Mouse (Mus musculus): Measurements from ENCODE around the gene Ccdc124. TPM values are rescaled to one million over a fixed set of nuclear protein-coding genes. Genes with fewer than 3 reads are reported as not detected.

The Ccdc124 gene
- 179 and 205 TPM in 2 replicates for polyA plus RNA-seq (2012)

GRCm38 (mm10) chr8:70873364-70873985, at the start of gene Ccdc124:
Gene Ccdc124 (minus strand): TSS chr8:70873935.
- TF ChIP-seq GATA1 (IDR thresholded peaks at IDR 0.05; ENCODE audit: low read length): no peak

DNA sequence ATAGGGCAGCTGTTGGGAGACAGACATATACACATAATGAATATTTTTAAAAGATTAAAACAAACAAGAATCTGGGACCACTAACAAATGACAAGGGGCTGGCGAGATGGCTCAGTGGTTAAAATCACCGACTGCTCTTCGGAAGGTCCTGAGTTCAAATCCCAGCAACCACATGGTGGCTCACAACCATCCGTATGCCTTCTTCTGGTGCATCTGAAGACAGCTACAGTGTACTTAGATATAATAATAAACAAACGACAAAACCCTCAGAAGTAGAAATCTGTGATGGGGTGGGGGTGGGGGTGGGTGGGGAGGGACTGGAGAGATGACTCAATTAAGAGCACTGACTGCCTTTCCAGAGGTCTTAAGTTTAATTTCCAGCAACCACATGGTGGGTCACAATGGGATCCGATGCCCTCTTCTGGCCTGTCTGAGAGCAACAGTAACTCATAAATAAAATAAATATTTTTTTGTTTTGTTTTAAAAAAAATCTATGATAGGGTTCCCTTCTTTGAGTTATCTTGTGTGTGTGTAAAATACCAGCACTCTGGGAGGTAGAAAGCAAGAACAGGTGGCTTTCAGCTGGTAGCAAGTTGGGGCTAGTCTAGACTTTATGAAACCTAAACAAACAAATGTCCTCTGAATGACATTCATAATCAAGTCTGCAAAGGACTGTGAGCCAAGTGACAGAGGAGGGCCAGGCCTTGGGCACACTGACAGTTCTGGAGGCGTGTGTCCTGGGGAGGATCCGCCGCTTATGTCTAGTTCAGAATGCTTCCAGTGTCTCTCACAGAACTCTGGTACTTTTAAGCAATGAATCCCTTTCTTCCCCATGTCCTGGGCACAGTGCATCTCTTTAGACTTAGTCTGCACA, 46.6 kb upstream of the Ccdc124 start:
- no peak for TF ChIP-seq GATA1 (IDR thresholded peaks at IDR 0.05; ENCODE audit: low read length)

DNA sequence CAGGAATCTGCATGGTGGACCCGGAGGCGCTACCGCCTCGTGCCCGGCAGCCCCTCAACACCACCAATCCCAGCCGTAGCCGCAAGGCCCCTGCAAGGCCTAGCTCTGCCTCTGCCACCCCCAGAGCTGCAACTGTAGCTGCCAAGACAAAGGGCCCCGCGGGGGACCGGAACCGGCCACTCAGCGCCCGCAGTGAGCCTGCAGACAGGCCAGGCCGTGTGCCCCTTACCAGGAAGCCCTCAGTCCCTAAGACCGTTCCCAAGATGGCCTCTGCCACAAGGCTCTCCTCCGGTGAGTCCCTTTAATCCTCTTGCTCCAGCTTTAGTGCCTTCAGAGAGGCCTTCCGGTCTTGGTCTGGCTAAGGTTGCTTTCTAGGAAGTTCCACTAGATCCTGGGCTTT, 41.0 kb upstream of the Ccdc124 start:
- no peak for TF ChIP-seq GATA1 (IDR thresholded peaks at IDR 0.05; ENCODE audit: low read length)

- no peak for TF ChIP-seq GATA1 (IDR thresholded peaks at IDR 0.05; ENCODE audit: low read length)
Measured at GRCm38 (mm10) chr8:70913523-70913922, 39.8 kb upstream of the Ccdc124 start.

GRCm38 (mm10) chr8:70912955-70913354, 39.2 kb upstream of the Ccdc124 start:
- TF ChIP-seq GATA1 (IDR thresholded peaks at IDR 0.05; ENCODE audit: low read length): no peak

DNA sequence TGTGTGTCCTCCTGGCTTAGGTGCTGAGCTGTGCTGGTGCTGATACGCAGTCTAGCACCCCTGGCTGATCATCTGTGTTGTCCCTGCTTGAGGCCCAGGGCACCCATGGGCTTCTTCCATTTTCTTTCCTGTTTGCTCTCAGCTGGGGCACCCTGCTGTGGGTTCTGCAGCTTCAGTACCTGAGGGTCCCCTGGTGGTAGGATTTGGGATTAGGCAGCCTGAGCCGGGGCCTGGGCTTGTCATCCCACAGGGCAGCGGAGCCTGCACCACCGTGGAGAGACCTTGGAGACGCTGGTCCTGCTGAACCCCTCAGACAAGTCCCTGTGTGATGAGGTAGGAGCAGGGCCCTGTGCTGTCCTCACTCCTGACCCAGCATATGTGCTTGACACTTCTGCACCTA, 37.9 kb upstream of the Ccdc124 start:
- no peak for TF ChIP-seq GATA1 (IDR thresholded peaks at IDR 0.05; ENCODE audit: low read length)

- no peak for TF ChIP-seq GATA1 (IDR thresholded peaks at IDR 0.05; ENCODE audit: low read length)
Measured at GRCm38 (mm10) chr8:70907518-70907917, 33.8 kb upstream of the Ccdc124 start.

DNA sequence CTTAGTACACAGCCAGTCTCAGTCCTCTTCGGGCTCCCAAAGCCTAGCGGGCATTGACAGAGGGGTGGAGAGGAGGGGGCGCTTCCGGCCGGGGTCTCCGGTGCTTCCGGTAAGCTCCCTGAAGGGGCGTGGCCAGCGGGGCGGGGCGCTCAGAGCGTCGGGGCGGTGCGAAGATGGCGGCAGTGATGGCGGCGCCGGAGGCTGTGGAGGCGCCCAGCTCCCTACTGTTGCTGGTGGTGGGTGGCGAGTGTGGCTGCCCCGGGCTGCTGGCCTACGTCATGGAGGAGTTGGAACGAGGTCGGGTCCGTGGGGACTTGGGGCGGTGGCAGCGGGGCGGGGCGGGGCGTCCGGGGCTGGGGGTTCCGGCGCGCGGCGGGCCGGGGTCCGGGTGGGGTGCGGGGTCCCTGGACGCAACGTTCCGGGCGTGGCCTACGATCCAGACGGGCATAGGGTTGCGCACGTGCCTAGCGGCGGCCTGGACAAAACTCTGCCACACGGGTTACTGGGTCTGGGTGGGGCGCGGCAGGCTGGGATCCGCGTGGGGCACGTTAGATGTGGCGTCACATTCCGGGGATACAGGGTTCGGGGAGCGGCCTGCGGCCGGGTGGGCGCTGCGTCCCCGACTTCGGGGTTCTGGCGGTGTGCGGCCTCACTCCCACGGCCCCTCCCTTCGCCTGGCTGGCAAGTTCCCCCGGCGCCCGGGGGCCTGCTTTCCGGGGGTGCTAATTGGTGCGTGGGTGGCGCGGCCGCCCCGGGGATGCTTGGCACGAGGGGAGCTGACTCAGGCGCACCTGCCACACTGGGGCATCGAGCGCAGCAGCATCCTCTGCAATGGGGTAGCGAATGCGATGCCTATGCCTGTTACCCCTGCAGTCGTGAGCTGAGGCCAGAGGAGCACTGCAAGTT, 32.3 kb upstream of the Ccdc124 start, which contains the start of gene Map1s:
TSS of gene Map1s (plus strand) at position 102 of the 906 bp plus-strand sequence.
- TF ChIP-seq GATA1 (IDR thresholded peaks at IDR 0.05; ENCODE audit: low read length): no peak

DNA sequence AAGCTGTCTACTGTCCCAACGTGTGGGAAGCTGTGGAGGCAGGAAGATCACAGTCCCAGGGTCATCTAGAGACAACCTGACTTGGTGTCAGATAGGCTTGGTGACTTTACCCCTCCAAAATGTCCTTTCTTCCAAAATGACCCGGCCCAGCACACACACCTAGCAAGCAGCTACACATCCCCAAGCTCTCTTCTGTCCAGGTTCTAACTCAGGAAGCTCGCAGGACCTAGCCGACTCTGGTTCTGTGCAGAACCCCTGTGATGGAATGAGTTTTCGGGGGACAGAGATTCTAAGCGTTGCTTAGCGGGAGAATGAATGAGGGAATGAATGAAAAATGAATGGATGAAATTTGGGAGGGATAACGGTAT, 31.7 kb upstream of the Ccdc124 start:
- no peak for TF ChIP-seq GATA1 (IDR thresholded peaks at IDR 0.05; ENCODE audit: low read length)

DNA sequence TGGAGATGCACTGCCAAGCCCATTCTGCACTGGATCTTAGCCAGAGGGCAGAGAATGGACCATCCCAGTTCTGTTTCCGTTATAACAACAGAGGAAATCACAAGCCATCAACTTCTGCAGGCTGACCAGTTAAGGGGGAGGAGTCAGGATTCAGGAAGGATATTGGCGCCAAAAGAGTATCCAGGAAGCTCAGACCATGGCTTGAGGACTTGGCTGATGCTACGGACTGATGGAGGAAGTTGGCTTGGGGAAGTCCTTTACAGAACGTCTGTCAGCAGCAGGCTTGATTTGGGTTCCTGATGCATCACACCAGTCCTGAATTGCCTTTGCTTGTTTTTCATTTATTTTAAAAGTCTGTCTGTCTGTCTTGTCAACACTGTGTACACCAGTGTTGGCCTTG, 30.8 kb upstream of the Ccdc124 start:
- TF ChIP-seq GATA1 (IDR thresholded peaks at IDR 0.05; ENCODE audit: low read length): no peak

DNA sequence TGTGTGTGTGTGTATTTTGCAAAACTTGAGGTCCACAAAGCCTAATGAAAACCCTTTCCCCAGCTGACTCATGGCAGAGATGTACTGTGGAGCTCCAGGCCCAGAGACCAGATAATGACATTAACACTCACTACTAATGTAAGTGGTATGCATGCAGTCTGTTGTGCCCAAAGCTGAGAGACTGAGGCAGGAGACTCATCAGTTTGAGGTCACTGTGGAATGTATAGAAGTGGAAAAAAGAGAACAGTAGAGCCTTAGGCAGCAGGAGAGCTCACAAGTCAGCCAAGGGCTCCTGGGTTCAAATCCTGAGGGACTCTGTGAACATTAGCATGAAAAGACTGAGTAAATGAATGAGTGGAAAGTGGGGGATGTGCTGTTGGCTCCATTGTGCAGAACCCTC, 29.8 kb upstream of the Ccdc124 start:
- no peak for TF ChIP-seq GATA1 (IDR thresholded peaks at IDR 0.05; ENCODE audit: low read length)

- no peak for TF ChIP-seq GATA1 (IDR thresholded peaks at IDR 0.05; ENCODE audit: low read length)
Measured at GRCm38 (mm10) chr8:70903112-70903511, 29.4 kb upstream of the Ccdc124 start.

- TF ChIP-seq GATA1 (IDR thresholded peaks at IDR 0.05; ENCODE audit: low read length): no peak
Measured at GRCm38 (mm10) chr8:70902211-70902610, 28.5 kb upstream of the Ccdc124 start.

GRCm38 (mm10) chr8:70900872-70901387, 27.2 kb upstream of the Ccdc124 start:
- no peak for TF ChIP-seq GATA1 (IDR thresholded peaks at IDR 0.05; ENCODE audit: low read length)

GRCm38 (mm10) chr8:70899226-70899625, 25.5 kb upstream of the Ccdc124 start:
- no peak for TF ChIP-seq GATA1 (IDR thresholded peaks at IDR 0.05; ENCODE audit: low read length)

Measured in G1E-ER4 (cell line).